Mouse (Mus musculus) left cerebral cortex, adult 11 months (tissue): Measurements from ENCODE around the gene Fam71e2.
A peak's percentile ranks its signal among the peaks of the same experiment; 100 is the strongest.

Experiments used
- DNase-seq: peaks from one replicate; pipeline ENCODE4 v3.0.0; 2022; ENCODE audit warnings: low spot score

Gene Fam71e2

DNA sequence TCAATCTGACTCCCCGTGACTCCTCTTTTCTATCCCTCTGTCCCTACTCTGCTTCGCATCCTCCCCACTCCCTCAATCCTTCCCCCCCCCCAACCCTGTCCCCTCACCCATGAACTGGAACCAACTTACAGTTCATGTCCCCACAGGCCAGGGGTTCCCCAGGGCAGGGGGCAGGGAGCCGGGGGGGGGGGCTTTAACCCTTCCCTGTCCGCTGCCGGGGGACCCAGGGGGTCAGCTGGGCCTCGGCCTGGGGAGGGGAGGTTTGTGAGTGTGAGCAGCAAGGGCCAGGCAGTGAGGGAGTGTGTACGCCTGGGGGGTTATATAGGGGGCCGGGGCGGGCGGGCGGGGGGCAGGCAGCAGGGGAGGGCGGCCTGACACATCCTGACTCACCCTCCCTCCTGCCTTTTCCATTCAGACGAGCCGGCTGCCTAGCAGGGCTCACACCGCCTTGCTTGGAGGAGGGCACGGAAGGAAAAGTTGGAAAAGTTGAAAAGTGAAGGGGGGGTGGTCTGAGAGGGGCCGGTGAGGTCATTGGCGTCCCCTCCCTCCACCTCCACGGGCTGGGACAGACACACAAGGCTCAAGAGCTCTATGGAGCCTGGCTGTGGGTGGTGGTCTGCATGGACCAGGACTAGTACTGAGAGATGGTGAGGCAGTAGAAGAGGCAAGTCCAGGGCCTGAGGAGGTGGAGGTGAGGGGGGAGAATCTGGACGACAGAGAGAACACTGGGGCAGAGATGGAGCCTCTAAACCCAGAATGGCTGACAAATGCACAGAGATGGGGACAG, 6.9 kb upstream of the Fam71e2 start:
- no peak for DNase-seq

DNA sequence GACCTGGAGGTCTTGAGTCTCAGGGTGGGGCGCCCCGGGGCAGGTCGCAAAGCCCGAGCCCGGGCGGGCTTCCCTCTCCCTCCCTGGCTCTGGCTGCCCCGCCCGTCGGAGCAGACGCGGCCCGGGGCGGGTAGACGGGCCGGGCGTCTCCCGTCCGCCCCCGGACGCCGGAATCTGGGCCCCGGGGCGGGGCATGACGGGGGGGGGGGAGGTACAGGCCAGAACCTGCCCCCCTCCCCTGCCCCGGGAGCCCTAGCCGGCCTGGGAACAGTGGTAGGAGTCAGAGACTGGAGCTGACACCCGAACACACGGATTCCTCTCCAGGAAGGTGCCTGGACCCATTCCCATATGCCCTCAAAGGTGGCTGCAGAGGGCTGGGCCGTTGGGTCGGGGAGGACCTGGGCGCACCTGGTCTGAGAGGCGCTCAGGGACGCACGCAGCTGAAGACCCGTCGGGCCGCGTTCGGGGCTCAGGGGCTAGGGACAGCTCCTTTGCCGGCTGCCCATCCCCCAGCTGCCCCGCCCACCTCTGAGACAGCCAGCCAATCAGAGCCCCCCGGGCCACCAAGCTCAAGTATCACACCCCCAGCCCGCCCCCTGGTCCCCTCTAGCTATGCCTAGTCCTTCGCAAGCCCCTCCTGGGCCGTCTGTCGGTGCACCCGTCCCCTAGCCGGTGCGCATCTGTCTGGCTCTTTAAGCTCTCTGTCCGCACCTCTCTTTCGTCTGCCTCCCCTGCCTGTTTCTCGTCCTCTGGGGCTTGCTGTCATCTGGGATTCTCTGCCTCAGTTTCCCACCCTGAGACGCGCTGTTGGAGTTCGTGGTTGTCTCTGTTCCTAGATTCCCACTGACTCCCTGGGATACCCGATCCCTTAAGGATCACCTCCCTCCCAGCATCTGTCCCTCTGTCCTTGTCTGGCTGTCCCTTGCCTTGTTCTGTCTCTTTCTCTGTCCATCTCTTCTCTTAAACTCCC, 6.0 kb upstream of the Fam71e2 start:
- DNase-seq = no peak

- no peak for DNase-seq
Observed at GRCm38 (mm10) chr7:4776131-4776530, 5.0 kb upstream of the Fam71e2 start.

DNA sequence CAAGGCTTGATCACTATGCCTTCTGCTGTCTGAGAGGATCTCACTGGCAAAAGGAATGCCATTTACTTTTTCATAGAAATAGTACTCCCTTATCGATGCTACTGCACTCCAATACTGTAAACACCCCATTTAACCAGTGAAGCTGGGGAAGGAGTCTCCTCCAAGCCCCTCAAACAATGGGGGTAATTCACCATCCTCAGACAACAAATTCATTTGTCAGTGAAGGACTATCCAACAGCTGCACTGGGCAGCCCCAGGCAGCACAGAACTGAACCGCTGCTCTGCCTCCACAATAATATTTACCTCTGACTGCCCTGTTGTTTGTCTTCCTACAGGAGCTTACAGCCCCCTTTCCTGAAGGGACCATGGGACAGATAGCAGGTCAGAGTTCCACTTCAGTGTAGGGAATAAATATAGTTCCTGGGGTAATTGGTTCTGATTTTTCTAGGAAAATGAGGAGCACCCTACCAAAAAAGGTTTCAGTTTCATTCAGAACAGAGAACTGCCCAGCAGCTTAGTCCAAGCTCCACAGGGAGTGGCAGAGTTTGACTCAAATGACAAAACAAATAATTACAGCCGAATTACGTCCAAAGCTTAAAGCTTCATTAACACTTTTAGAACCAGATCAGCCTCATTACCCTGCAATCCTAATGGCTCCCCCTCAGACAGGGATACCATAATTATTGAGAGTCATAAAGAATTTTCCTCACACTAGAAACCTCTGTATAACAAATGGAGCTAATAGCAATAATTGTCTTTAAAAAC, 6.0 kb downstream of the Fam71e2 start:
- DNase-seq = no peak

DNA sequence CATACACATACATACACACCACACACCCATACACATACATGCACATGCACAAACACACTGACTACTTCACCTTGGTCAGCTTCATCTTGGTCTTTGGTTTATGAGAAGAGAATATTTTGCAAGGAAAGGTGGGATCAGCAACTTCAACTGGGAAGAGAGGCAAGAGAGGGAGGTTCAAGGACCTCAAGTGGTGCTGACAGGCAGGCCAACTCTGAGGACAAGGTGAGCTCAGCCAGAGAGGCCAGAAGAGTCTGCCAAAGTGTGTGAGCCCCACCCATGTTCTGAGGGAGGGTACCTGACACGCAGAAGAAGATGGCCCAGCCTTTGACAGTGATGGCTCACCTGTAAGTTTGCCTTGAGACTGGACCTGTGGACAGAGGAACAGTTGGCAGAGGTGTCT, 11.4 kb downstream of the Fam71e2 start:
- no peak for DNase-seq

GRCm38 (mm10) chr7:4752821-4753570, 18.1 kb downstream of the Fam71e2 start, which contains the start of gene Cox6b2:
TSS of gene Cox6b2 (minus strand) at chr7:4753094.
- peak; percentile 68 for DNase-seq

- no peak for DNase-seq
Observed at GRCm38 (mm10) chr7:4751971-4752820, 18.9 kb downstream of the Fam71e2 start.

- DNase-seq = no peak
Observed at GRCm38 (mm10) chr7:4749169-4749568, 21.9 kb downstream of the Fam71e2 start.

DNA sequence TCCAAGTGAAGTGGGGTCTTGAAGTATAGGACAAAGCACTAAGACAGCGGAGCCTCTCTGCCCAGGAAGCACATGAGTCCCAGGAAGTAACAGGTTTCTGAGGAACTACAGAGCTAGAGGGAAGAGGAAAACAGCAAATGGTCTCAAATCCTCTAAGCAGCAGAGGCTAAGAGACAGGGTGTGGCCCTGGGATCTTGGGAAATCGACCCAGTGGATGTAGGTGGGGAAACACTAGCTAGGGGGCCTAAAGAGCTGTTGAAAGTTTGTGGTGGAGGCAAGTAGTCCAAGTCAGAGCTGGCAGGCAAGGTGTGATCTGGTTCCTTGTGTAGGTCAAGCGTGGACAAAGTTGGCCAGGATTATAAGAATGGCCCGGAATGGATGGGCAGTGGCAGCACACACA, 22.8 kb downstream of the Fam71e2 start:
- no peak for DNase-seq

- DNase-seq = no peak
Observed at GRCm38 (mm10) chr7:4747156-4747899, 23.8 kb downstream of the Fam71e2 start.

DNA sequence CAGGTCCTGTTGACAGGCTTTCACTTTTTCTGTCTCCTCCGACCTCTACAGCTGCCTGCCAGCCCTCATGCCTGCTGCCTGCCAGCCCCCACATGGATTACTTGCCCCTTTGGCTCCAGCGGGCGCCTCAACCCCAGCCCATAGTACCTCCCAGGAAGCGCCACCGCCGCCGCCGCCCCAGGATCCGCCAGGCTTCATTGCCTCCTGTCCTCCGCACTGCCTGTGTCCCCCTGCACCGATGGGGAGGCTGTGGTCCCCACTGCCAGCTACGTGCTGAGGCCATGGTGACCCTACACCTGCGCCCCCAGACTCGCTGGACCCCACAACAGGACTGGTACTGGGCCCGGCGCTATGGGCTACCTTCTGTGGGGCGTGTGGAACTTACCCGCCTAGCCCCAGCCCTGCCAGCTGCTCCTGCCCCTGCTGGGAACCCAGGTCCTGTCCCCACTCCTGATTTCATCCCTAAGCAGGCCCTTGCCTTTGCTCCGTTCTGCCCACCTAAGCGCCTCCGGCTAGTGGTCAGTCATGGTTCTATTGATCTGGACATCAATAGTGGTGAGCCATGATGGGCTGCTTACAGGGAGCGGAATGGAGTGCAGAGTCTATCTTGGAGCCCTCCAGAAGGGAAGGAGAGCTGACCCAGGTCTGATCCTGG, 24.6 kb downstream of the Fam71e2 start:
- DNase-seq = no peak

DNA sequence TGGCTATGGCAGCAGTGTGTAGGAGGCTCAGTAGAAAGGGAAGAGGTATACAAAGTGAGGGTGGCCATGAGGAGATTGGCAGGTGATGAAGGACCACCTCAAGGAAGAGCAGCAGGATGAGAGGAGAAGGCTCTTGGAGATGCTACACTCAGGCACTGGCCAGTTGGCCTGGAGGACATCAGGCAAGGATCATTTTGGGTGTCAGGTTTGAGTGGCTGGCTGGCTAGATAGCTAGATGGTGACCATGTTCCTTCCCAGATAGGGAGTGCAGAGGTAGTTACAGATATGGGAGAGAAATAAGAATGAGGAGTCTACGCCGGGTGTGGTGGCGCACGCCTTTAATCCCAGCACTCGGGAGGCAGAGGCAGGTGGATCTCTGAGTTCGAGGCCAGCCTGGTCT, 26.2 kb downstream of the Fam71e2 start:
- DNase-seq = no peak

GRCm38 (mm10) chr7:4743354-4743753, 27.7 kb downstream of the Fam71e2 start:
- DNase-seq = no peak

DNA sequence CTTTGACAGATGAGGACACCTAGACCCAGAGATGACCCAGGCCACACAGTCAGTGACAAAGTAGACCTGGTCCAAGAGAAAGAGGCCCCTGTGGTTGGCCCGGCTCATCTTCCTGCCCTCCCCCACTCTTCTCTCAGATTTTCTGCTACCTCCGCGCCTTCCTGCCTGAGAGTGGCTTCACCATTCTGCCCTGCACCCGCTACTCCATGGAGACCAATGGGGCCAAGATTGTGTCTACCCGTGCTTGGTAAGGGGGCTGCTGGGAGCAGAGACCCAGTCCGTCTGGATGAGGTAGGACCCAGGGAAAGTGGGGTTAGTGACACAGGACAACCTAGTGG, 28.7 kb downstream of the Fam71e2 start:
- DNase-seq = no peak

- DNase-seq = no peak
Observed at GRCm38 (mm10) chr7:4741672-4742481, 29.2 kb downstream of the Fam71e2 start.

- no peak for DNase-seq
Observed at GRCm38 (mm10) chr7:4741151-4741550, 30.0 kb downstream of the Fam71e2 start.

- DNase-seq = no peak
Observed at GRCm38 (mm10) chr7:4740309-4740727, 30.8 kb downstream of the Fam71e2 start.

DNA sequence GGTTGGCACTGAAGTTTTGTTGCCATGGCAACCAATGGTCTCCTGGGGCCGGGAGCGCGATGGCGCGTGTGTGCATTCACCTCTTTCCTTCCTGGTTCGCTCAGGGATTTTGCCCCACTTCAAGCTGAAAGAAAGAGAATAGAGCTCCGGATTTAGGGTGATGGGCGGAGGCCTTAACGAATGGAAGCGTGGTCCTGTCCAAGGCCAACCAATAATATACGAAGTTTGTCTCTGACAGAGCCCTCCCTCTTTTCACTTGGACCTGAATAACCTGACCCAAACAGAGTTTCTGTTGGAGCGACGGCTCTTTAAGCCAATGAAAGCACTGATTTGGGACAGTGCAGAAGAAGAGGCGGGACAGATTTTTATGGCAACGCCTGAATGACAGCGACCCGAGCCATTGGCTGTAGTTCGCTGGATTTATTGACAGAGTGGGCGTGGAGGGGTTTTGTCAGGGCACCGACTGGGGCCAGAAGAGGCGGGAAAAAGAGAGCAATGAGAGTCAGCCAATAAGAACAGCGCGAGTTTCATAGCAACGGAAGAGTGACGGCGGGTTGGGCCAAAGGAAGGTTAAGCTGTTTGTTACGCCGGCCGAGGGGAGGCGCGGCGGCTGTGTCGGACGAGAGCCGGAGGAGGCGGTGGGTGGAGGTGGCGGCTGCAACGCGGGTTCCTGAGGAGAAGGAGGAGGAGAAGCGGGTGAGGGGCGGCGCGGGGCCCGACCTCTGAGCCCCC, 31.4 kb downstream of the Fam71e2 start, which contains the start of gene Kmt5c:
Gene Kmt5c, plus strand, starts transcription at position 572 of the 732 bp plus-strand sequence.
- DNase-seq = peak; percentile 99
